Mouse (Mus musculus): Measurements from ENCODE around the gene Gm28044. TPM values are rescaled to one million over a fixed set of nuclear protein-coding genes. Genes with fewer than 3 reads are reported as not detected.
"Not testable (repeated sequence)": the region's sequence is repeated elsewhere in the genome, so short reads cannot be mapped to it uniquely, and the experiment has no call there.

The Gm28044 gene
- polyA plus RNA-seq, 1 experiment from 2014 or later: 0.49 TPM

DNA sequence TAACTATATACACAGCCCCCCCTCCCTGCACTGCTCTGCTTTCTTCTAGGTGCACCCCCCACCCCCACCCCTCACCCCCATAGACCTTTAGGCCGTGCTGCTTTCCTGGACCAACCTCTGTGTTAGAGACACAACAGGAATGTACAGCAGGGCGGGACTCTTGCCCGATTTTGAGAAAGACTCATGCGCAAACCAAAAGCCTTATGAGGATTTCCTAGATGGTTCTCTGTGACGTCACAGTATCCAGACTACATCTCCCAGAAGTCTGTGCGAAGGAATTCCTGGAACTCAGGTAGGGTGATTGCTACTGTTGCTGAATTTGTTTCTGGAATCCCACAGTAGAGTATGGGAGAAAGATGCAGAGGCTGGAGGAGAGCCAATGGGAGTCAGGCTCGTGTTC lies 82.0 kb downstream of the Gm28044 start, which contains the start of gene Zfp458:
Gene Zfp458 (minus strand): TSS at position 153 of the 400 bp plus-strand sequence.
- Histone ChIP-seq H3K27ac (replicated peaks) (no peak within 1 kb of the TSS), H3K9me3 (no peaks in the 10 kb centered on the region), H3K4me2 (peak within 1 kb of the TSS; percentile 34), H3K4me1 (no peaks in the 10 kb centered on the region), H3K27me3 (replicated peaks) (no peaks in the 10 kb centered on the region), H3K4me3 (no peak within 1 kb of the TSS), H3K36me3 (no peaks in the 10 kb centered on the region), H3K9ac (no peak within 1 kb of the TSS)
- WGBS: 43% methylated on average over 7 of the region's 7 CpGs
- ATAC-seq (ENCODE audit: extremely low read depth, insufficient number of reproducible peaks, low FRiP score, low TSS enrichment): no peak

- ATAC-seq (ENCODE audit: extremely low read depth, insufficient number of reproducible peaks, low FRiP score, low TSS enrichment); H3K9me3 ChIP-seq; H3K4me1 ChIP-seq; H3K36me3 ChIP-seq; H3K27me3 ChIP-seq (replicated peaks): not testable (repeated sequence)
- peak overlapping the region; percentile 59; the same call in 1 of the 2 replicates for H3K27ac ChIP-seq (replicated peaks)
- H3K9ac ChIP-seq: peak overlapping the region; percentile 88
- WGBS: 45% methylated on average over 8 of the region's 9 CpGs
- H3K4me3 ChIP-seq: peak overlapping the region; percentile 87
- H3K4me2 ChIP-seq: peak overlapping the region; percentile 81
Observed at GRCm38 (mm10) chr13:67269383-67270065, 90.8 kb downstream of the Gm28044 start.

DNA sequence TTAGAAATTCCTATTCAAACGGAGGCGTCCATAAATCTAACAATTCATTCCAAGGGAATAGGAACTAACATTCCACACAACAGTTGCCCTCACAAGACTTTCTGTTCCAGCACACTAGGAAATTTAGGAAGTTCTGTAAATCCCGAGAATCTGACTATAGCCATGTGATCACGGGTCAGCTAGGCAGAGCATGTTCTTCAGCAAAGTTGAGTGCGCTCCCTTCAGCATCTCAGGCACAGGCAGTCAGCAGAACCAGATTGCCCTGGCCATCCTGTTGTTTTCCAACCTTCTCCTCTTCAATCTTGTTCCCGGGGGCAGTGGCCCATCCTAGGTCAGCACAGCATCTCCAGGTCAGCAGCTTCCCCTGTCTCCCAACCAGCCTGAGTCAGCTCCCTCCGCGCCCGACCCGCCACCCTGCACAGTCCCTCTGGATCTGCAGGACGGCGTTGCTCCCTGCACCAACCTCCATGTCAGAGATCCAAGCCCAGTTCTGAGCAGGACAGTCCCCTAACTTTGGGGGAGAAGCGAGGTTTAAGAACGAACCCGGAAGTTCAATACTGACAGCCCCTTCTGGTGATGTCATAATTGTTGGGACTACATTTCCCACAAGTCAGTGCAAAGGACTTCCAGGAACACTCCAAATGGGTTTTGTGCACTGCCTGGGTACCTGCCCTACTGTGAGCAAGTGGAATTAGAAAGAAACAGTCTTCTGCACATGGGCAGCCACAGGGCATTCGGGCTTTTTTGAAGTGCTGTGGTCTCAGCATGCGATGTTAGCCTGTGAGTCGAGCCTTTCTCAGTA lies 91.6 kb downstream of the Gm28044 start:
- 10% methylated on average over 18 of the region's 18 CpGs for WGBS
- H3K36me3 ChIP-seq: peaks cover 6% of the 10 kb centered on the region; the same call in 1 of the 2 replicates
- ATAC-seq (ENCODE audit: extremely low read depth, insufficient number of reproducible peaks, low FRiP score, low TSS enrichment): peak; percentile 78
- H3K27me3 ChIP-seq (replicated peaks): no peaks in the 10 kb centered on the region
- peak overlapping the region; percentile 88 for H3K9ac ChIP-seq
- H3K4me3 ChIP-seq: peak overlapping the region; percentile 87
- peaks cover 9% of the 10 kb centered on the region for H3K4me1 ChIP-seq
- peak overlapping the region; percentile 81 for H3K4me2 ChIP-seq
- H3K27ac ChIP-seq (replicated peaks): peak overlapping the region; percentile 59
- 0 out of 2 replicates have a peak, but pooled peaks cover 6% of the 10 kb centered on the region for H3K9me3 ChIP-seq

Other genes with a start within 250 kb of the Gm28044 start
- 0.11 and 0.60 TPM in 2 replicates for gene Rslcan18, start 244.3 kb downstream of the Gm28044 start, polyA plus RNA-seq (2015; fragmentation: Nextera tagmentation; extraction: Ambion mirVana)
- gene Zfp759, start 238.9 kb downstream of the Gm28044 start, polyA plus RNA-seq (2015; fragmentation: Nextera tagmentation; extraction: Ambion mirVana): 1.4 and 1.5 TPM in 2 replicates
- gene Rsl1, start 187.4 kb downstream of the Gm28044 start, polyA plus RNA-seq (2015; fragmentation: Nextera tagmentation; extraction: Ambion mirVana): 4.6 and 6.1 TPM in 2 replicates
- gene Zfp455, start 166.0 kb downstream of the Gm28044 start, polyA plus RNA-seq (2015; fragmentation: Nextera tagmentation; extraction: Ambion mirVana): 0.94 and 1.2 TPM in 2 replicates
- 0.84 and 1.4 TPM in 2 replicates for gene Zfp458, start 82.1 kb downstream of the Gm28044 start, polyA plus RNA-seq (2015; fragmentation: Nextera tagmentation; extraction: Ambion mirVana)
- 0.74 and 1.2 TPM in 2 replicates for gene Zfp457, start 54.1 kb downstream of the Gm28044 start, polyA plus RNA-seq (2015; fragmentation: Nextera tagmentation; extraction: Ambion mirVana)
- 1.6 TPM in 2 replicates for gene Zfp595, start 28.0 kb downstream of the Gm28044 start, polyA plus RNA-seq (2015; fragmentation: Nextera tagmentation; extraction: Ambion mirVana)
- 0.56 and 0.69 TPM in 2 replicates for gene Zfp953, start 69 bp upstream of the Gm28044 start, polyA plus RNA-seq (2015; fragmentation: Nextera tagmentation; extraction: Ambion mirVana)
- 0.45 and 0.62 TPM in 2 replicates for gene Gm28041, start 15.2 kb upstream of the Gm28044 start, polyA plus RNA-seq (2015; fragmentation: Nextera tagmentation; extraction: Ambion mirVana)
- gene Zfp456, start 15.3 kb upstream of the Gm28044 start, polyA plus RNA-seq (2015; fragmentation: Nextera tagmentation; extraction: Ambion mirVana): 1.0 and 1.2 TPM in 2 replicates
- 2.9 and 4.4 TPM in 2 replicates for gene Zfp429, start 39.3 kb upstream of the Gm28044 start, polyA plus RNA-seq (2015; fragmentation: Nextera tagmentation; extraction: Ambion mirVana)
- 0.28 and 0.31 TPM in 2 replicates for gene Zfp459, start 60.9 kb upstream of the Gm28044 start, polyA plus RNA-seq (2015; fragmentation: Nextera tagmentation; extraction: Ambion mirVana)
- 4.5 and 4.9 TPM in 2 replicates for gene Zfp874a, start 91.1 kb upstream of the Gm28044 start, polyA plus RNA-seq (2015; fragmentation: Nextera tagmentation; extraction: Ambion mirVana)
- 1.8 and 2.4 TPM in 2 replicates for gene Zfp874b, start 123.7 kb upstream of the Gm28044 start, polyA plus RNA-seq (2015; fragmentation: Nextera tagmentation; extraction: Ambion mirVana)
- gene Zfp58, start 140.0 kb upstream of the Gm28044 start, polyA plus RNA-seq (2015; fragmentation: Nextera tagmentation; extraction: Ambion mirVana): 8.1 and 8.6 TPM in 2 replicates
- gene Gm26965, start 165.6 kb upstream of the Gm28044 start, polyA plus RNA-seq (2015; fragmentation: Nextera tagmentation; extraction: Ambion mirVana): not detected in 2 replicates
- gene Zfp87, start 165.6 kb upstream of the Gm28044 start, polyA plus RNA-seq (2015; fragmentation: Nextera tagmentation; extraction: Ambion mirVana): 13.3 and 15.4 TPM in 2 replicates
- gene Zfp748, start 193.3 kb upstream of the Gm28044 start, polyA plus RNA-seq (2015; fragmentation: Nextera tagmentation; extraction: Ambion mirVana): 5.7 and 7.3 TPM in 2 replicates
- 2.1 and 2.3 TPM in 2 replicates for gene Zfp729b, start 249.2 kb upstream of the Gm28044 start, polyA plus RNA-seq (2015; fragmentation: Nextera tagmentation; extraction: Ambion mirVana)

Measured in heart, embryonic 13.5 days (tissue).